Mouse (Mus musculus): ENCODE data around the gene Rps6kb1.

Rps6kb1 gene

GRCm38 (mm10) chr11:86544639-86545299 is at the start of gene Rps6kb1, which contains the start of gene Tubd1:
Rps6kb1 (minus strand) TSS chr11:86544805.
Tubd1 (plus strand) TSS chr11:86544991.
- DNase-seq (ENCODE audit: low spot score), result peak; percentile 99

GRCm38 (mm10) chr11:86593443-86593842 is 48.8 kb upstream of the Rps6kb1 start:
- no peak for DNase-seq (ENCODE audit: low spot score)

GRCm38 (mm10) chr11:86592993-86593392 is 48.4 kb upstream of the Rps6kb1 start:
- DNase-seq (ENCODE audit: low spot score), result no peak

GRCm38 (mm10) chr11:86591931-86592616 is 47.5 kb upstream of the Rps6kb1 start:
- DNase-seq (ENCODE audit: low spot score), result no peak

- DNase-seq (ENCODE audit: low spot score), result no peak
Measured at GRCm38 (mm10) chr11:86591301-86591845, 46.8 kb upstream of the Rps6kb1 start.

- DNase-seq (ENCODE audit: low spot score), result no peak
Measured at GRCm38 (mm10) chr11:86590579-86590978, 46.0 kb upstream of the Rps6kb1 start.

- no peak for DNase-seq (ENCODE audit: low spot score)
Measured at GRCm38 (mm10) chr11:86590066-86590465, 45.5 kb upstream of the Rps6kb1 start.

GRCm38 (mm10) chr11:86588583-86589298 is 44.1 kb upstream of the Rps6kb1 start:
- DNase-seq (ENCODE audit: low spot score), result no peak

GRCm38 (mm10) chr11:86587830-86588229 is 43.2 kb upstream of the Rps6kb1 start:
- DNase-seq (ENCODE audit: low spot score), result no peak

- peak; percentile 68 for DNase-seq (ENCODE audit: low spot score)
Measured at GRCm38 (mm10) chr11:86586868-86587792, 42.5 kb upstream of the Rps6kb1 start.

GRCm38 (mm10) chr11:86586177-86586867 is 41.7 kb upstream of the Rps6kb1 start:
- no peak for DNase-seq (ENCODE audit: low spot score)

GRCm38 (mm10) chr11:86585598-86585984 is 41.0 kb upstream of the Rps6kb1 start:
- no peak for DNase-seq (ENCODE audit: low spot score)

- no peak for DNase-seq (ENCODE audit: low spot score)
Measured at GRCm38 (mm10) chr11:86584898-86585597, 40.4 kb upstream of the Rps6kb1 start.

GRCm38 (mm10) chr11:86583990-86584897 is 39.6 kb upstream of the Rps6kb1 start:
- no peak for DNase-seq (ENCODE audit: low spot score)

- DNase-seq (ENCODE audit: low spot score), result no peak
Measured at GRCm38 (mm10) chr11:86583313-86583825, 38.8 kb upstream of the Rps6kb1 start.

GRCm38 (mm10) chr11:86582543-86583260 is 38.1 kb upstream of the Rps6kb1 start:
- no peak for DNase-seq (ENCODE audit: low spot score)

GRCm38 (mm10) chr11:86581943-86582542 is 37.4 kb upstream of the Rps6kb1 start:
- no peak for DNase-seq (ENCODE audit: low spot score)

- DNase-seq (ENCODE audit: low spot score), result peak; percentile 17
Measured at GRCm38 (mm10) chr11:86581250-86581753, 36.7 kb upstream of the Rps6kb1 start.

Data from ovary, adult 18-20 months (tissue).